Mouse (Mus musculus) bone marrow, adult 2 months (tissue): ENCODE measurements around the gene Slc35b3.

Experiments
- CTCF ChIP-seq: fragments of 200-500 bp; IDR thresholded peaks from 2 replicates; pipeline ENCODE4 v1.5.1; 2011; ENCODE audit warnings: low read length, control low read depth; ENCODE audit not compliant: control insufficient read depth, insufficient read depth
- POLR2A ChIP-seq: fragments of 200-500 bp; IDR thresholded peaks from 2 replicates; pipeline ENCODE4 v1.6.1; 2011; ENCODE audit warnings: low read depth, mild to moderate bottlenecking, control low read depth, low read length, borderline replicate concordance; ENCODE audit not compliant: control insufficient read depth

DNA sequence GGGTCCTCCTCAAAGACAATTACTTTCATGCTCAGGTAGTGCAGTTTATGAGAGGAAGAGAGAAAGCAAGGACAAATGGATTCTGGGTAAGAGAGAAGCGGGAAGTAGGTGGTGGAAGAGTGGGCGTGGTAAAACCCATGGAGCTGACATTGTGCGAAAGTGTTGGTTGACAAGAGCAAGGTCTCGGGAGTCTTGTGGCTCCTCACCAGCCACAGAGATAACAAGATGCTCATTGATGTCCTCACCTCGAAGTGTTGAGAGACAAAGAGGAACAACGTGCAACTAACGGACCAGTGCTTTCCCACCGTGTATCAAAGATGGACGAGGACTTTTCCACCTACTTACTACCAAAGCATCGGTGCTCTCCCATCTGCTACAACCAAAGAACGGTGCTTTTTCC, 40.8 kb upstream of the Slc35b3 start:
- TF ChIP-seq POLR2A, result no peak
- TF ChIP-seq CTCF, result no peak
